Comparison of ENCODE assay signal across 8 mouse cellular contexts in genomic region chr10:117063254-117064021, GRCm38 (mm10). TPM values are rescaled to one million over a fixed set of nuclear protein-coding genes. Genes with fewer than 3 reads are reported as not detected.
DNase-seq lines count a peak whose midpoint lies in the region; ATAC-seq and TF ChIP-seq lines count a peak whose summit lies in the region.

Gene Cct2, minus strand, starts transcription at chr10:117063814.

- ATAC-seq in activated CD4-positive, CD25-positive, alpha-beta regulatory T cell, adult 4 months = peak; percentile 87
- peak; percentile 91 for ATAC-seq in megakaryocyte progenitor cell, adult 5-6 weeks (replicated peaks; ENCODE audit: poor library complexity)

- peak; percentile 92 for DNase-seq in gastrocnemius, postnatal 10 days
- DNase-seq in induced T-regulatory cell, adult 2 months (ENCODE audit: low read depth) = peak; percentile 99
- DNase-seq in left cerebral cortex, adult 9 months (ENCODE audit: low spot score in 2 of 2) = peak; percentile 65 to 86
- peak; percentile 92 for DNase-seq in right cerebral cortex, postnatal 14 days
- peak; percentile 80 to 90 for DNase-seq in urinary bladder, postnatal 36 days (ENCODE audit: low spot score in 2 of 2)

- peaks cover 2% of the 10 kb centered on the region; the same call in 1 of the 2 replicates for H3K4me1 ChIP-seq in cortical plate, adult 2 months (ENCODE audit: control insufficient read depth, insufficient read depth, low read length)

- no peak within 1 kb of the TSS for H3K27ac ChIP-seq in cortical plate, adult 2 months (ENCODE audit: insufficient read depth, low read length)

- TF ChIP-seq CTCF in cortical plate, adult 2 months (IDR thresholded peaks at IDR 0.05; ENCODE audit: extremely low read depth, insufficient read depth, low read length) = no peak

- H3K4me3 ChIP-seq in cortical plate, adult 2 months (ENCODE audit: insufficient read depth, low read length) = peak within 1 kb of the TSS; percentile 78

- TF ChIP-seq POLR2A in cortical plate, adult 2 months (IDR thresholded peaks at IDR 0.05; ENCODE audit: extremely low read depth, insufficient read depth, low read length) = peak; percentile 82

RNA-seq across cellular contexts. Expression of gene Cct2, which starts in this region (rescaled TPM):
- polyA plus RNA-seq in activated CD4-positive, CD25-positive, alpha-beta regulatory T cell, adult 4 months (2017; shearing (Covaris generic)) = 100 to 1,000 TPM; 244 to 245 TPM
- 137 and 138 TPM in 2 replicates for polyA plus RNA-seq in cortical plate, adult 2 months (2012; rRNA removed)
- 100 to 1,000 TPM; 172 to 175 TPM for total RNA-seq in gastrocnemius, postnatal 10 days (2021)
- 627 and 662 TPM in 2 replicates for total RNA-seq in megakaryocyte progenitor cell, adult 5-6 weeks (2015)
- 516 and 565 TPM in 2 replicates for total RNA-seq in megakaryocyte progenitor cell, adult 5-6 weeks (2017)
